Mouse (Mus musculus) ES-Bruce4 (cell line): ENCODE results near the gene Atp2a2.

Experiments used
- CTCF ChIP-seq: IDR thresholded peaks from one replicate; pipeline ENCODE4 v1.8.1; 2011; ENCODE audit warnings: low read depth, low read length
- EP300 ChIP-seq: IDR thresholded peaks from 2 replicates; pipeline ENCODE4 v1.6.1; 2011; ENCODE audit warnings: low read depth, low read length; ENCODE audit not compliant: insufficient read depth
- POLR2A ChIP-seq: IDR thresholded peaks from one replicate; pipeline ENCODE4 v1.8.1; 2011; ENCODE audit warnings: low read length; ENCODE audit not compliant: insufficient read depth

- TF ChIP-seq CTCF (no peak), POLR2A (no peak), EP300 (no peak)
Measured at GRCm38 (mm10) chr5:122445051-122445610, 56.9 kb downstream of the Atp2a2 start.
